Mouse (Mus musculus): Measurements from ENCODE around the gene Cox17.
"Not testable (repeated sequence)": the region's sequence is repeated elsewhere in the genome, so short reads cannot be mapped to it uniquely, and the experiment has no call there.

The Cox17 gene

GRCm38 (mm10) chr16:38346529-38347325 is at the start of gene Cox17, which contains the start of gene Gm21987:
TSS of gene Cox17 (plus strand) at chr16:38346991.
TSS of gene Gm21987 (plus strand) at chr16:38347040.
- in situ Hi-C loops (cut with MboI, MseI): loop anchor here (5.0 to 10.0 kb wide), 2 partner anchors 138 to 366 kb away; partner anchors contain the start of gene Arhgap31

DNA sequence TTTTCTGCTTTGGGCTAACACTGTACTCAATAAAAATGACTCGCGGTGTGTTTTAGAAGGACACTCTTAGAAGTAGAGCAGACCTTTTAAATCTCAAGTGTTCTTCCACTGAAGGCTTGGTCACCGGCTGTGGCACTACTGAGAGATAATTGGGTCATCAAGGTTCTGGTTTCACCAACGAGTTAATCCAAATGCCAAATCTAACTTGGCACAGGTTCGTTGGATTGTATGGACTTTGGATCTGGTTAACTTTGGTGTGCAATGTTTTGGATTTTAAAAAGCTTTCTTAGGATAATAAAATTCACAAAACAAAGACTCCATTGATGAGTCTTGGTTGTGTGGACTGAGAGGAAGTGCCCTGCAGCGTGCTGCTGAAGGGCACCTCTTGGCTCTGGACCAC is 48.4 kb upstream of the Cox17 start:
- in situ Hi-C loops (cut with MboI, MseI): no loop called here

DNA sequence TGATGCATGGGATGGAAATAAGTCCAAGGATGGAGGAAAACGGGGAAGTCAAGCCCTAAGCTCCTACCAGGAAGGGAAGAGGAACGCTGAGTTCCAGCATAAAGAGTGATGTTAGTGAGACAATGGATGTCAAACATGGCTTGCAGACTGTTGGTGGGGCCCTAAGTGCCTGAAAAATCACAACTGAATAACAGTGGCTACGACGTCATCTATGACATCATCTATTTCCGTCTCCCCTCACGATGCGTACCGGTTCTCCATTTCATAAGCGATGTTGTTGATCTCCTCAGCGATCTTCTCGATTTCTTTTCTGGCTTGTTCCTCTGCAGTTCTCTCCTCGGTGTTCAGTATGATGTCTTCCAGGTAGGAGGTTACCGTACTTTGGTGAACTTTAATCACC is 44.4 kb upstream of the Cox17 start:
- in situ Hi-C loops (cut with MboI, MseI): loop anchor here (5.0 kb wide), 1 partner anchor 95 kb away; no protein-coding TSS in a partner anchor

- in situ Hi-C loops (cut with MboI, MseI): loop anchor here (5.0 kb wide), 1 partner anchor 97 kb away; no protein-coding TSS in a partner anchor
Observed at GRCm38 (mm10) chr16:38304460-38305194, 42.2 kb upstream of the Cox17 start.

GRCm38 (mm10) chr16:38306571-38307220 is 40.1 kb upstream of the Cox17 start:
- in situ Hi-C loops (cut with MboI, MseI): no loop called here

DNA sequence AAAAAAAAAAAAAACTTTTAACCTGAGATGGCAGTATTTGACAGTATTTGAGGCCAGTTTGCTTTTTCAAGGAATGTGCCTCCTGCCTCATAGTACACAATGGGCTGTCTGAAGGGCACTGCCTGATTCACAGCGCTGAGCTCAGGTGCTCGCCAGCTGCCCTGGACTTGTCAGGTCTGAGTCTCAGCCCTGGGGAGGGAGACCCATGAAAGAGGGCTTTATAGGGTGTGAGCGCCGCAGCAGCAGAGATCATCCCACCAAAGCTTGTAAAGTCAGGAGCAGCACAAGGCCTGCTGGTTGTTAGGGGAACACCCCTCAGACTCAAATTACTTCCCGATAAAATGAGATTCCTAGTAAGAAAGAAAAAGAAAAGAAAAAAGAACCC is 39.6 kb upstream of the Cox17 start:
- in situ Hi-C loops (cut with MboI, MseI): no loop called here

- in situ Hi-C loops (cut with MboI, MseI): no loop called here
Observed at GRCm38 (mm10) chr16:38307651-38308050, 39.1 kb upstream of the Cox17 start.

DNA sequence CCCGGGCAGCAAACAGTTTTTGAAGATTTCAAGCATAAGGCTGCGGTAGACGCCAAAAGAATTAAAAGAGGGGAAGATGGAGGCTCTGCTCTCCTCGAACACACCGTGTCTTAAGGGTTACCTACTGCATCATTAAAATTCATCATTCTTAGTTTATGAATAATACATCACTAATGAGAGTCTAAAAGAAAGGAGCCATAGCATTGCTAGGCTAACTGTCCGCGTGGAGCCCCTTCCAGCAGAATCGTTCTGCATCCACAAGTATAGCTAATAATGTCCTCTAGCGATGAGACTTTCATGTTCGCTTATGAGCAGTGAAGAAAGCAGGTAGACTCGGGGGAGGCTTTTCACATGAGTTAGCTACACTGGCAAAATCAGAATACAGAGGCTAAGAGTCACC is 38.6 kb upstream of the Cox17 start:
- in situ Hi-C loops (cut with MboI, MseI): no loop called here

DNA sequence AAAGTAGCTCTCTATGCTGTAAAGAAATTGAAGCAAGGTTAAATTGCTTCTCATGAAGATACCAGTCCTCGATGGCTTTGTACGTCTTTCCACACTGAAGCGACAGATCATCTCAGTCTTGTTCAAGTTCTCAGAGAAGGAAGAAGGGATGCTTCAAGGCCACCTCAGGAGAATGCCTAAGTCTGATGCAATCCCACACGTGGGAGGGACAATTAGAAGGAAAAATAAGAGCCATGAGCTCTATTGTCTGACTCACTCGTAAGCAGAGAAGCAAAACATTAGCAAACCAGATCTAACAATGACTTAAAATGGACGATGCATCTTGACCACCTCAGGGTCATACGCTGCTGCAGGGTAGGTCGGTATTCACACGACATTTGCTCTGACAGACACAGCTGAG is 28.3 kb upstream of the Cox17 start:
- in situ Hi-C loops (cut with MboI, MseI): no loop called here

DNA sequence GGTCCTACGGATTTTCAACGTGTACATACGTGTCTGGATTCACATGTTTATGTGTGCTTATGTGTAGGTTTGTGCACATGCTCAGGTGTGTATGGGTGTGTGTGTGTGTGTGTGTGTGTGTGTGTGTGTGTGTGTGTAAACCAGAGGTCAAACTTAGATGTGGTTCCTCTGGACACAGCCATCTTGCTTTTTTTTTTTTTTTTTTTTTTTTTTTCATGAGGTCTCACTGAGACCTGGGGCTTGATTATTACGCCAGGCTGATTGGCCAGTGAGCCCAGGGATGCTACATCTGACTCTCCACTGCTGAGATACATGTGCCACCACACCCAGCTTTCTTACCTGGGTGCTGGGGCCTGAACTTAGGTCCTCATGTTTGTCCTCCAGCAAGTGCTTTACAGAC is 27.7 kb upstream of the Cox17 start:
- in situ Hi-C loops (cut with MboI, MseI): no loop called here

DNA sequence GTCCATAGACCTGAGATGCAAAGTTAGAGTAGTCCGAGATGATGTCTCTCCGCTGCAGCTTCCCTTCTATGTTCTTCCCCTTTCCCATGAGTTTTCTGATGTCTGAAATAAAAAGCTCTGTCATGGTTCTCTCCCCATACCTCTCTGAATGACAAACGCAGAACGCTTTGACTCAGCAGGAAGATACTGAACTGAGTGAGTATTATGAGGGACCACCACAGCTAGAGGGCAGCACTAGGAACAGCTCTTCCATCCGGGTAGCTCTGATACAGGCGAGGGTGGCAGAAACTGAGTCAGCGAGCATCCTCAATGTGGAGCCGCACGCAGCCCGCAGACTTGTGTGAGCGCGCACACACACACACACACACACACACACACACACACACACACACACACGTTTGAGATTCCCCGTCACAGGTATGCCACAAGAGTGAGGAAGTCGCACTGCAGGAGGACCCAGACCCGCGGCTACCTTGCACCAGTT is 25.3 kb upstream of the Cox17 start:
- in situ Hi-C loops (cut with MboI, MseI): no loop called here

- in situ Hi-C loops (cut with MboI, MseI): no loop called here
Observed at GRCm38 (mm10) chr16:38324311-38324710, 22.5 kb upstream of the Cox17 start.

DNA sequence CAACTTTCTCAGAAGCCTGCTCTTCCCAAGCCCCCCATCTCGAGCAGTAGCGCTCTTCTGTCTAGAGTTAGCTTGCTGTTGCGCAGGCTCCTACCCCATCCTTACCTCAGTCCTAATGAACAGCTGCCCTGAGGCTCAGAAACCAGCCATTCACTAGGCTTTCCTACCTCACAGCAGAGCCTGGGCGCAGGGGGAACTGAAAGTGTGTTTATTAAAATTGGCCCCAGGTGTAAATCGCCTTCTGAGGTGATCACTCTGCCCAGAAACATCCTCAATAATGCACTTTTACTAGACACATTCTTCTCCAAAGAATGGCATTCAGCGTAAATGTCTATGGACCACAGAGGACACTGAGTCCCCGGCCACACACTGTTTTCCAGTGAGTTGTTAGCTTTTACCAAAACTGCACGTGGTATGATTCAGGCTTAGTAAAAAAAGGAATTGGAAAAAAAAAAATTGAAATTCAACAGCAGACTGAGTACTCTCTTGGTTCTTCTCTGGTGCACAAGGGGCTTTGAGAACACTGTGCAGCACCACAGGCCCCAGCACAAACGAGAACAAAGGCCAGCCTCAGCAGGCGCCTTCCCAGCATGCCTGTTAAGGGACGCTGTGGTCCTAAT is 19.9 kb upstream of the Cox17 start:
- in situ Hi-C loops (cut with MboI, MseI): no loop called here

GRCm38 (mm10) chr16:38329340-38329739 is 17.5 kb upstream of the Cox17 start:
- in situ Hi-C loops (cut with MboI, MseI): no loop called here

- in situ Hi-C loops (cut with MboI, MseI): no loop called here
Observed at GRCm38 (mm10) chr16:38334431-38334830, 12.4 kb upstream of the Cox17 start.

GRCm38 (mm10) chr16:38338077-38338476 is 8.7 kb upstream of the Cox17 start:
- in situ Hi-C loops (cut with MboI, MseI): not testable (repeated sequence)

GRCm38 (mm10) chr16:38341396-38342324 is 5.1 kb upstream of the Cox17 start, which contains the start of gene Maats1:
TSS of gene Maats1 (minus strand) at chr16:38342143.
- in situ Hi-C loops (cut with MboI, MseI): loop anchor here (10.0 kb wide), 1 partner anchor 143 kb away; no protein-coding TSS in a partner anchor

DNA sequence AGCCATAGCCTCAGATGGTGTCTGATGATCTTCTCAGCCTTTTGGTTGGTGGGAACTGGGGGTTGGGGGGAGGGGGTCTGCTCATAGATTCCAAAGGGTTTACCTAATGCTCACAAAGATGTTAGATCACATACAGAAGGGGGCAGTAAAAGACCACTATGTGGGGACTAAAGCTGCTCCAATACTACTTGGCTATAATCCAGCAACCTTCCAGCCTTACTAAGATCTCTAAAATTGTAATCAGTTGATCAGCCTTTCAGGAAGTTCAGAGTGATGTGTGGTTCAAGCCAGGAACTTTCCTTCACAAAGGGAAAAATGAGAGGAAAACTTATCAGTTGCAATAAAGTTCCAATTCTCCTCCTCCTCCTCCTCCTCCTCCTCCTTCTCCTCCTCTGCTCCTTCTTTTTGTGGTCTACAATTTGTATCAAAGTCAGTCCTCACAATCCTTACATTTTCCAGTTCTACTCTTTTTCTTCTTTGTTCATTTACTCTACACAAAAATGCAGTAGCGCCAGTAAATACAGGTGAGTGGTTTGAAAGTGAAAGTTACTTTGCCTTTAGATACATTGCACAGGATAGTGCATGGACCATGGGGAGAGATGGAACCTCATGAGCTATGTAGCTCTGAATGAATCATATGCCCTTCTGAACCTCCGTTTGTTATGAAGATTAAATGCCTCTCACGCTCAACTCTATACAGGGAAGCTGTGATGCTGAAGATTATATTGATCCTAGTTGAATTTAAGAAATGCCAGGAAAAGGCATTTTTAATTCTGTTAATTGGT is 1.7 kb upstream of the Cox17 start:
- in situ Hi-C loops (cut with MboI, MseI): loop anchor here (5.0 to 10.0 kb wide), 2 partner anchors 140 to 367 kb away; partner anchors contain the start of gene Arhgap31

DNA sequence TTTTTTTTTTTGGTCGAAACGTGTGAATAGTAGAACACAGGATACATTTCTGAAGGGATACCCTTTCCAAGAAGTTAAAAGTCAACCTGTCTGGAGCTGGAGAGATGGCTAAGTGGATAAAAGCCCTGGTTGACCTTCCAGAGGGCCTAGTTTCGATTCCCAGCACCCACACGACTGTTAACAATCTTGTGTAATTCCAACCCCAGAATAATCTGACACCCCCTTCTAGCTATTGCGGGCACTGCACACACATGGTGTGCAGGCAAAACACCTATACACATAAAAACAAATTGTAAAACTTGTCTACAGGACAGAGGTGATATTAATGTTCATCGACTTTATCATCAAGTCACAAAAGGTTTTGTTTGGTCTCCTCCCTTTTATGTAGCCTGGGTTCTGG is 797 bp downstream of the Cox17 start:
- in situ Hi-C loops (cut with MboI, MseI): loop anchor here (5.0 to 10.0 kb wide), 2 partner anchors 137 to 365 kb away; partner anchors contain the start of gene Arhgap31

Measured in regulatory T cell (primary cell).